Mouse (Mus musculus) bone marrow macrophage, adult 2 months (primary cell): ENCODE results near the gene Zmynd8.

ENCODE experiments used
- CTCF ChIP-seq: IDR thresholded peaks from 2 replicates; pipeline ENCODE4 v1.5.1; 2012; ENCODE audit warnings: low read depth, mild to moderate bottlenecking, low read length, moderate library complexity
- POLR2A ChIP-seq: IDR thresholded peaks from 2 replicates; pipeline ENCODE4 v1.6.1; 2012; ENCODE audit warnings: mild to moderate bottlenecking, low read depth, low read length, borderline replicate concordance

DNA sequence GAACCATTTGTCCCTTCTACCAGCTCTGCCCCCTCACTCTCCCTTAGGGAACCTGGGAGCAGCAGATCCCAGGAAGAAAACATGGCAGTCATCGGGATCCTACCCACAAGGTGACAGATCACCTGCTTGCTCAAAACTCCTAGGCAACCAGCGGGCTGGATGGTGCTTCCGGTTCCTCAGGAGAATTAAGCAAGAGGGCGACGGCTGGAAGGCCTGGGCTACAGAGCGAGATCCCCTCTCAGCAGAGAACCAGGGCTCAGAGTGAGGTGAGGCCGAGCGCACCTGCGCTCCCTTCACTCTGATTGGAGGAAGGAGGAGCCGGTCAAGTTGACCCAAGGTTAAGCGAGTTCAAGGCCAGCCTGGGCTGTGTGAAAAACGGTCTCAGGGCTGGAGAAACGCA lies 2.6 kb downstream of the Zmynd8 start:
- TF ChIP-seq POLR2A (no peak), CTCF (no peak)
